Mouse (Mus musculus) heart, embryonic 12.5 days (tissue): ENCODE data around the gene Wtap. TPM values are rescaled to one million over a fixed set of nuclear protein-coding genes. Genes with fewer than 3 reads are reported as not detected.
"Not testable (repeated sequence)": the region's sequence is repeated elsewhere in the genome, so short reads cannot be mapped to it uniquely, and the experiment has no call there.

Source experiments
- ATAC-seq: fragments of 200-750 bp; cut with Nextera tagmentation; 2 replicates; pipeline ENCODE4 v1.8.0; 2017; ENCODE audit warnings: moderate TSS enrichment, moderate library complexity; ENCODE audit not compliant: insufficient number of reproducible peaks, low FRiP score
- H3K27ac ChIP-seq: fragments of 300-500 bp; sonication (generic); 2 replicates; pipeline ENCODE4 v1.5.1; 2016; ENCODE audit warnings: mild to moderate bottlenecking, moderate library complexity; ENCODE audit not compliant: poor library complexity, severe bottlenecking
- H3K27me3 ChIP-seq: fragments of 300-500 bp; sonication (generic); replicated peaks from 2 replicates; pipeline ENCODE4 v1.6.1; 2016; ENCODE audit warnings: mild to moderate bottlenecking, moderate library complexity
- H3K36me3 ChIP-seq: fragments of 300-500 bp; sonication (generic); 2 replicates; pipeline ENCODE4 v1.6.1; 2016; ENCODE audit warnings: mild to moderate bottlenecking, moderate library complexity
- H3K4me1 ChIP-seq: fragments of 300-500 bp; sonication (generic); replicated peaks from 2 replicates; pipeline ENCODE4 v1.6.1; 2016; ENCODE audit warnings: mild to moderate bottlenecking
- H3K4me2 ChIP-seq: fragments of 300-500 bp; sonication (generic); 2 replicates; pipeline ENCODE4 v1.6.1; 2016; ENCODE audit warnings: mild to moderate bottlenecking, moderate library complexity
- H3K4me3 ChIP-seq: fragments of 300-500 bp; sonication (generic); 2 replicates; pipeline ENCODE4 v1.5.1; 2016; ENCODE audit warnings: mild to moderate bottlenecking
- H3K9ac ChIP-seq: fragments of 300-500 bp; sonication (generic); 2 replicates; pipeline ENCODE4 v1.6.1; 2016; ENCODE audit warnings: mild to moderate bottlenecking, moderate library complexity
- H3K9me3 ChIP-seq: fragments of 300-500 bp; sonication (generic); replicated peaks from 2 replicates; pipeline ENCODE4 v1.6.1; 2016; ENCODE audit warnings: mild to moderate bottlenecking, moderate library complexity
- WGBS: fragments of 180-500 bp; shearing (Covaris S2); methylation state at CpG from one replicate; pipeline ENCODE4 v1.1.7; 2016; 5-methylcytosine and 5-hydroxymethylcytosine counted together
- polyA plus RNA-seq: library from polyadenylated mRNA; unstranded; fragments of >200 nt; fragmentation: Nextera tagmentation; extraction: Ambion mirVana; gene quantifications from 2 replicates; pipeline ENCODE4 v1.2.1, GENCODE M21; 2016

Gene Wtap
- polyA plus RNA-seq, 1 experiment from 2014 or later, result 74.4 TPM

GRCm38 (mm10) chr17:12963476-12963875, 30.5 kb downstream of the Wtap start:
- H3K4me2 ChIP-seq, result no peak overlapping the region
- H3K9ac ChIP-seq, result no peak overlapping the region
- WGBS, result 73% methylated on average over 3 of the region's 3 CpGs
- H3K9me3 ChIP-seq, result no peaks in the 10 kb centered on the region
- no peak overlapping the region for H3K4me3 ChIP-seq
- H3K27ac ChIP-seq, result no peak overlapping the region
- H3K27me3 ChIP-seq, result no peaks in the 10 kb centered on the region
- H3K36me3 ChIP-seq, result peaks cover 23% of the 10 kb centered on the region
- H3K4me1 ChIP-seq, result peaks cover 5% of the 10 kb centered on the region; the same call in 1 of the 2 replicates
- no peak for ATAC-seq

GRCm38 (mm10) chr17:12960331-12960873, 33.6 kb downstream of the Wtap start, which contains the start of gene Acat2:
Gene Acat2, minus strand, starts transcription at chr17:12960747.
- peaks cover 5% of the 10 kb centered on the region; the same call in 1 of the 2 replicates for H3K4me1 ChIP-seq
- H3K9ac ChIP-seq, result peak within 1 kb of the TSS; percentile 67
- under 1% methylated on average over 42 of the region's 42 CpGs for WGBS
- H3K36me3 ChIP-seq, result peaks cover 16% of the 10 kb centered on the region
- no peaks in the 10 kb centered on the region for H3K9me3 ChIP-seq
- H3K4me3 ChIP-seq, result peak within 1 kb of the TSS; percentile 65
- H3K4me2 ChIP-seq, result peak within 1 kb of the TSS; percentile 72
- H3K27me3 ChIP-seq, result no peaks in the 10 kb centered on the region
- H3K27ac ChIP-seq, result peak within 1 kb of the TSS; percentile 69
- ATAC-seq, result peak; percentile 98

GRCm38 (mm10) chr17:12959377-12959776, 34.6 kb downstream of the Wtap start:
- not testable (repeated sequence) for ATAC-seq, H3K4me3 ChIP-seq, H3K9me3 ChIP-seq, H3K9ac ChIP-seq, H3K27ac ChIP-seq, H3K27me3 ChIP-seq, H3K4me1 ChIP-seq
- WGBS, result 75% methylated on average over 1 of the region's 2 CpGs
- Histone ChIP-seq H3K36me3 (peaks cover 15% of the 10 kb centered on the region; the same call in 1 of the 2 replicates), H3K4me2 (0 out of 2 replicates have a peak overlapping the region, but pooled peaks have one; percentile 16)

- H3K9me3 ChIP-seq, result no peaks in the 10 kb centered on the region
- 86% methylated on average over 8 of the region's 8 CpGs for WGBS
- no peaks in the 10 kb centered on the region for H3K27me3 ChIP-seq
- no peak overlapping the region for H3K4me2 ChIP-seq
- no peak overlapping the region for H3K9ac ChIP-seq
- H3K4me3 ChIP-seq, result no peak overlapping the region
- no peak for ATAC-seq
- H3K36me3 ChIP-seq, result peaks cover 30% of the 10 kb centered on the region
- no peak overlapping the region for H3K27ac ChIP-seq
- H3K4me1 ChIP-seq, result peaks cover 5% of the 10 kb centered on the region; the same call in 1 of the 2 replicates
Observed at GRCm38 (mm10) chr17:12956664-12957063, 37.3 kb downstream of the Wtap start.

- H3K36me3 ChIP-seq, result peaks cover 62% of the 10 kb centered on the region
Observed at GRCm38 (mm10) chr17:12949669-12950068, 44.3 kb downstream of the Wtap start.

GRCm38 (mm10) chr17:12942459-12943162, 51.4 kb downstream of the Wtap start:
- peaks cover 38% of the 10 kb centered on the region for H3K36me3 ChIP-seq
- peaks cover 11% of the 10 kb centered on the region for H3K4me1 ChIP-seq
- no peaks in the 10 kb centered on the region; the same call in 1 of the 2 replicates for H3K27me3 ChIP-seq
- H3K4me2 ChIP-seq, result no peak overlapping the region
- H3K9me3 ChIP-seq, result no peaks in the 10 kb centered on the region
- H3K9ac ChIP-seq, result no peak overlapping the region
- ATAC-seq, result no peak
- H3K27ac ChIP-seq, result no peak overlapping the region
- WGBS, result 89% methylated on average over 6 of the region's 6 CpGs
- no peak overlapping the region for H3K4me3 ChIP-seq

More at GRCm38 (mm10) chr17:12949669-12950068, 44.3 kb downstream of the Wtap start:
- no peak overlapping the region for H3K4me2 ChIP-seq
- no peaks in the 10 kb centered on the region for H3K4me1 ChIP-seq
- no peaks in the 10 kb centered on the region for H3K9me3 ChIP-seq
- no peak overlapping the region for H3K27ac ChIP-seq
- H3K9ac ChIP-seq, result no peak overlapping the region
- WGBS, result 95% methylated on average over 5 of the region's 5 CpGs
- H3K4me3 ChIP-seq, result no peak overlapping the region
- H3K27me3 ChIP-seq, result no peaks in the 10 kb centered on the region
- ATAC-seq, result no peak

- Histone ChIP-seq H3K4me1 (peaks cover 11% of the 10 kb centered on the region), H3K36me3 (peaks cover 35% of the 10 kb centered on the region), H3K4me2 (no peak overlapping the region), H3K27me3 (no peaks in the 10 kb centered on the region; the same call in 1 of the 2 replicates), H3K9ac (no peak overlapping the region), H3K9me3 (no peaks in the 10 kb centered on the region), H3K4me3 (no peak overlapping the region), H3K27ac (no peak overlapping the region)
- no peak for ATAC-seq
- 71% methylated on average over 8 of the region's 8 CpGs for WGBS
Observed at GRCm38 (mm10) chr17:12941543-12942260, 52.3 kb downstream of the Wtap start.

- Histone ChIP-seq H3K36me3 (peaks cover 25% of the 10 kb centered on the region), H3K4me2 (peak within 1 kb of the TSS; percentile 84), H3K27ac (no peak within 1 kb of the TSS), H3K4me3 (peak within 1 kb of the TSS; percentile 42), H3K9me3 (no peaks in the 10 kb centered on the region), H3K27me3 (no peaks in the 10 kb centered on the region; the same call in 1 of the 2 replicates), H3K9ac (peak within 1 kb of the TSS; percentile 65), H3K4me1 (peaks cover 11% of the 10 kb centered on the region)
- WGBS, result 15% methylated on average over 25 of the region's 27 CpGs
- peak; percentile 67 for ATAC-seq
Observed at GRCm38 (mm10) chr17:12940151-12940805, 53.7 kb downstream of the Wtap start, which contains the start of gene Acat3. Gene Acat3, minus strand, starts transcription at chr17:12940600.

GRCm38 (mm10) chr17:12939377-12940148, 54.4 kb downstream of the Wtap start:
- 53% methylated on average over 3 of the region's 12 CpGs for whole genome bisulfite sequencing
- not testable (repeated sequence) for H3K27ac ChIP-seq, H3K27me3 ChIP-seq, H3K9me3 ChIP-seq
- peaks cover 19% of the 10 kb centered on the region for H3K36me3 ChIP-seq
- ATAC-seq, result 0 out of 2 replicates have a peak, but pooled peaks have one; percentile 15
- H3K4me1 ChIP-seq, result peaks cover 11% of the 10 kb centered on the region
- H3K9ac ChIP-seq, result peak overlapping the region; percentile 65
- H3K4me3 ChIP-seq, result peak overlapping the region; percentile 42
- peak overlapping the region; percentile 84 for H3K4me2 ChIP-seq

GRCm38 (mm10) chr17:12938077-12938476, 55.9 kb downstream of the Wtap start:
- H3K9ac ChIP-seq, result no peak overlapping the region
- H3K4me1 ChIP-seq, result peaks cover 11% of the 10 kb centered on the region
- no peak for ATAC-seq
- no peak overlapping the region for H3K27ac ChIP-seq
- no peaks in the 10 kb centered on the region for H3K9me3 ChIP-seq
- WGBS, result 58% methylated on average over 2 of the region's 2 CpGs
- peaks cover 8% of the 10 kb centered on the region for H3K36me3 ChIP-seq
- H3K27me3 ChIP-seq, result no peaks in the 10 kb centered on the region; the same call in 1 of the 2 replicates
- H3K4me2 ChIP-seq, result no peak overlapping the region
- H3K4me3 ChIP-seq, result no peak overlapping the region
